Mouse (Mus musculus) limb, embryonic 15.5 days (tissue): Measurements from ENCODE around the gene Hbb-bs. TPM values are rescaled to one million over a fixed set of nuclear protein-coding genes. Genes with fewer than 3 reads are reported as not detected.
"Not testable (repeated sequence)": the region's sequence is repeated elsewhere in the genome, so short reads cannot be mapped to it uniquely, and the experiment has no call there.

Experiments
- ATAC-seq: fragments of 200-750 bp; cut with Nextera tagmentation; 2 replicates; pipeline ENCODE4 v1.8.0; 2017; ENCODE audit warnings: low read depth, moderate TSS enrichment; ENCODE audit not compliant: insufficient number of reproducible peaks, low FRiP score, low TSS enrichment
- H3K27ac ChIP-seq: fragments of 300-500 bp; sonication (generic); 2 replicates; pipeline ENCODE4 v1.5.1; 2015; ENCODE audit warnings: moderate library complexity, mild to moderate bottlenecking, inconsistent platforms
- H3K27me3 ChIP-seq: fragments of 300-500 bp; sonication (generic); 2 replicates; pipeline ENCODE4 v1.6.1; 2015; ENCODE audit warnings: inconsistent platforms
- H3K36me3 ChIP-seq: fragments of 300-500 bp; sonication (generic); 2 replicates; pipeline ENCODE4 v1.6.1; 2015; ENCODE audit warnings: inconsistent platforms
- H3K4me1 ChIP-seq: fragments of 300-500 bp; sonication (generic); 2 replicates; pipeline ENCODE4 v1.6.1; 2015; ENCODE audit warnings: inconsistent platforms
- H3K4me2 ChIP-seq: fragments of 300-500 bp; sonication (generic); 2 replicates; pipeline ENCODE4 v1.6.1; 2015; ENCODE audit warnings: mild to moderate bottlenecking, inconsistent platforms
- H3K4me3 ChIP-seq: fragments of 300-500 bp; sonication (generic); 2 replicates; pipeline ENCODE4 v1.5.1; 2015; ENCODE audit warnings: mild to moderate bottlenecking, inconsistent platforms
- H3K9ac ChIP-seq: fragments of 300-500 bp; sonication (generic); 2 replicates; pipeline ENCODE4 v1.6.1; 2015; ENCODE audit warnings: inconsistent platforms
- H3K9me3 ChIP-seq: fragments of 300-500 bp; sonication (generic); 2 replicates; pipeline ENCODE4 v1.6.1; 2016; ENCODE audit warnings: inconsistent platforms
- WGBS: fragments of 180-500 bp; shearing (Covaris S2); methylation state at CpG from one replicate; pipeline ENCODE4 v1.1.7; 2015; 5-methylcytosine and 5-hydroxymethylcytosine counted together
- polyA plus RNA-seq: library from polyadenylated mRNA; unstranded; fragments of >200 nt; fragmentation: Nextera tagmentation; extraction: Ambion mirVana; gene quantifications from 2 replicates; pipeline ENCODE4 v1.2.1, GENCODE M21; 2015

The Hbb-bs gene
- polyA plus RNA-seq, 1 experiment from 2014 or later, result 10,923 TPM

GRCm38 (mm10) chr7:103809801-103810155 lies 18.1 kb downstream of the Hbb-bs start:
- Histone ChIP-seq H3K9ac (no peak overlapping the region), H3K36me3 (no peaks in the 10 kb centered on the region), H3K27me3 (no peaks in the 10 kb centered on the region), H3K4me2 (no peak overlapping the region), H3K27ac (no peak overlapping the region), H3K4me3 (no peak overlapping the region), H3K9me3 (no peaks in the 10 kb centered on the region), H3K4me1 (no peaks in the 10 kb centered on the region)
- 71% methylated on average over 1 of the region's 1 CpGs for WGBS
- ATAC-seq, result no peak

- no peaks in the 10 kb centered on the region for H3K36me3 ChIP-seq
- no peak overlapping the region for H3K9ac ChIP-seq
- H3K9me3 ChIP-seq, result no peaks in the 10 kb centered on the region
- no peak overlapping the region for H3K4me3 ChIP-seq
- WGBS, result 65% methylated on average over 5 of the region's 5 CpGs
- H3K27ac ChIP-seq, result no peak overlapping the region
- H3K4me1 ChIP-seq, result no peaks in the 10 kb centered on the region
- no peaks in the 10 kb centered on the region for H3K27me3 ChIP-seq
- no peak for ATAC-seq
- no peak overlapping the region for H3K4me2 ChIP-seq
Observed at GRCm38 (mm10) chr7:103808971-103809800, 18.7 kb downstream of the Hbb-bs start.

GRCm38 (mm10) chr7:103808120-103808519 lies 19.8 kb downstream of the Hbb-bs start:
- H3K9ac ChIP-seq, H3K4me1 ChIP-seq, H3K36me3 ChIP-seq, H3K27ac ChIP-seq, H3K4me2 ChIP-seq, ATAC-seq, H3K9me3 ChIP-seq, H3K4me3 ChIP-seq, H3K27me3 ChIP-seq: not testable (repeated sequence)
- 67% methylated on average over 2 of the region's 2 CpGs for WGBS

GRCm38 (mm10) chr7:103806856-103807255 lies 21.0 kb downstream of the Hbb-bs start:
- no peaks in the 10 kb centered on the region for H3K4me1 ChIP-seq
- H3K27ac ChIP-seq, result no peak overlapping the region
- H3K4me3 ChIP-seq, result no peak overlapping the region
- no peak for ATAC-seq
- no peak overlapping the region for H3K4me2 ChIP-seq
- H3K27me3 ChIP-seq, result no peaks in the 10 kb centered on the region
- no peaks in the 10 kb centered on the region for H3K36me3 ChIP-seq
- H3K9me3 ChIP-seq, result no peaks in the 10 kb centered on the region
- H3K9ac ChIP-seq, result no peak overlapping the region
- 63% methylated on average over 1 of the region's 1 CpGs for WGBS

GRCm38 (mm10) chr7:103792669-103793388 lies 35.1 kb downstream of the Hbb-bs start:
- no peak for ATAC-seq
- H3K36me3 ChIP-seq, result no peaks in the 10 kb centered on the region
- WGBS, result 24% methylated on average over 4 of the region's 4 CpGs
- H3K4me1 ChIP-seq, result no peaks in the 10 kb centered on the region
- H3K9me3 ChIP-seq, result no peaks in the 10 kb centered on the region
- H3K9ac ChIP-seq, result no peak overlapping the region
- H3K27ac ChIP-seq, result no peak overlapping the region
- no peak overlapping the region for H3K4me2 ChIP-seq
- H3K4me3 ChIP-seq, result no peak overlapping the region
- no peaks in the 10 kb centered on the region for H3K27me3 ChIP-seq

- 72% methylated on average over 3 of the region's 3 CpGs for WGBS
- Histone ChIP-seq H3K27me3 (no peaks in the 10 kb centered on the region), H3K27ac (no peak within 1 kb of the TSS), H3K4me1 (no peaks in the 10 kb centered on the region), H3K9me3 (no peaks in the 10 kb centered on the region), H3K36me3 (no peaks in the 10 kb centered on the region), H3K4me2 (no peak within 1 kb of the TSS), H3K4me3 (no peak within 1 kb of the TSS), H3K9ac (no peak within 1 kb of the TSS)
- ATAC-seq, result no peak
Observed at GRCm38 (mm10) chr7:103791721-103792120, 36.2 kb downstream of the Hbb-bs start, which contains the start of gene Olfr67. Gene Olfr67, minus strand, starts transcription at chr7:103791821.

- no peak within 1 kb of the TSS for H3K27ac ChIP-seq
- H3K27me3 ChIP-seq, result no peaks in the 10 kb centered on the region
- no peak within 1 kb of the TSS for H3K9ac ChIP-seq
- no peak within 1 kb of the TSS for H3K4me3 ChIP-seq
- no peaks in the 10 kb centered on the region for H3K36me3 ChIP-seq
- no peak within 1 kb of the TSS for H3K4me2 ChIP-seq
- H3K9me3 ChIP-seq, result no peaks in the 10 kb centered on the region
- H3K4me1 ChIP-seq, result no peaks in the 10 kb centered on the region
- WGBS, result 73% methylated on average over 3 of the region's 3 CpGs
- ATAC-seq, result no peak
Observed at GRCm38 (mm10) chr7:103779598-103779997, 48.3 kb downstream of the Hbb-bs start, which contains the start of gene Olfr68. Gene Olfr68, minus strand, starts transcription at chr7:103779698.

GRCm38 (mm10) chr7:103777652-103778051 lies 50.2 kb downstream of the Hbb-bs start:
- ATAC-seq, H3K9me3 ChIP-seq, H3K9ac ChIP-seq, H3K27ac ChIP-seq, H3K4me1 ChIP-seq, H3K4me3 ChIP-seq, H3K27me3 ChIP-seq, H3K4me2 ChIP-seq, H3K36me3 ChIP-seq: not testable (repeated sequence)
- WGBS, result 87% methylated on average over 4 of the region's 4 CpGs

Other genes with a start within 250 kb of the Hbb-bs start
- gene Olfr618, start 238.0 kb downstream of the Hbb-bs start, polyA plus RNA-seq, result 0.04 TPM in 1 of 2 replicates, not detected in the other
- not detected in 2 replicates for gene Olfr619, start 227.5 kb downstream of the Hbb-bs start, polyA plus RNA-seq
- not detected in 2 replicates for gene Olfr620, start 215.6 kb downstream of the Hbb-bs start, polyA plus RNA-seq
- gene Olfr622, start 185.4 kb downstream of the Hbb-bs start, polyA plus RNA-seq, result not detected in 2 replicates
- gene Olfr623, start 164.4 kb downstream of the Hbb-bs start, polyA plus RNA-seq, result not detected in 2 replicates
- gene Olfr624, start 156.9 kb downstream of the Hbb-bs start, polyA plus RNA-seq, result 0.02 and 0.03 TPM in 2 replicates
- gene Olfr625-ps1, start 145.4 kb downstream of the Hbb-bs start, polyA plus RNA-seq, result not detected in 2 replicates
- not detected in 2 replicates for gene Olfr243, start 113.4 kb downstream of the Hbb-bs start, polyA plus RNA-seq
- gene Olfr628, start 97.7 kb downstream of the Hbb-bs start, polyA plus RNA-seq, result not detected in 2 replicates
- gene Olfr629, start 83.2 kb downstream of the Hbb-bs start, polyA plus RNA-seq, result not detected in 2 replicates
- not detected in 2 replicates for gene Olfr630, start 70.8 kb downstream of the Hbb-bs start, polyA plus RNA-seq
- not detected in 2 replicates for gene Olfr69, start 56.5 kb downstream of the Hbb-bs start, polyA plus RNA-seq
- gene Olfr68, start 48.4 kb downstream of the Hbb-bs start, polyA plus RNA-seq, result not detected in 2 replicates
- gene Olfr67, start 36.3 kb downstream of the Hbb-bs start, polyA plus RNA-seq, result not detected in 2 replicates
- 3,412 and 3,951 TPM in 2 replicates for gene Hbb-bt, start 14.1 kb downstream of the Hbb-bs start, polyA plus RNA-seq
- gene Hbb-bh2, start 12.4 kb upstream of the Hbb-bs start, polyA plus RNA-seq, result not detected in 2 replicates
- 3.2 and 5.3 TPM in 2 replicates for gene Hbb-bh1, start 15.1 kb upstream of the Hbb-bs start, polyA plus RNA-seq
- gene Hbb-y, start 25.1 kb upstream of the Hbb-bs start, polyA plus RNA-seq, result 236 and 533 TPM in 2 replicates
- not detected in 2 replicates for gene Olfr66, start 58.2 kb upstream of the Hbb-bs start, polyA plus RNA-seq
- not detected in 2 replicates for gene Olfr64, start 66.4 kb upstream of the Hbb-bs start, polyA plus RNA-seq
- gene Olfr65, start 75.4 kb upstream of the Hbb-bs start, polyA plus RNA-seq, result not detected in 2 replicates
- not detected in 2 replicates for gene Olfr631, start 100.7 kb upstream of the Hbb-bs start, polyA plus RNA-seq
- gene Olfr632, start 106.3 kb upstream of the Hbb-bs start, polyA plus RNA-seq, result not detected in 2 replicates
- not detected in 2 replicates for gene Olfr633, start 116.3 kb upstream of the Hbb-bs start, polyA plus RNA-seq
- not detected in 2 replicates for gene Olfr635, start 143.1 kb upstream of the Hbb-bs start, polyA plus RNA-seq
- not detected in 2 replicates for gene Olfr638, start 170.7 kb upstream of the Hbb-bs start, polyA plus RNA-seq
- not detected in 2 replicates for gene Olfr639, start 189.2 kb upstream of the Hbb-bs start, polyA plus RNA-seq
- not detected in 2 replicates for gene Olfr640, start 197.5 kb upstream of the Hbb-bs start, polyA plus RNA-seq
- gene Olfr641, start 207.3 kb upstream of the Hbb-bs start, polyA plus RNA-seq, result not detected in 2 replicates
- gene Olfr642, start 224.6 kb upstream of the Hbb-bs start, polyA plus RNA-seq, result not detected in 2 replicates
- gene 4930516K23Rik, start 233.3 kb upstream of the Hbb-bs start, polyA plus RNA-seq, result not detected in 2 replicates
- not detected in 2 replicates for gene Olfr644, start 243.8 kb upstream of the Hbb-bs start, polyA plus RNA-seq